Mouse (Mus musculus) c-Kit-positive CD71-positive TER-119-negative erythroid progenitor cells, embryonic 14.5 days (primary cell): ENCODE data around the gene Rgs13.

Source experiments
- DNase-seq: peaks from one replicate; pipeline ENCODE4 v3.0.0-alpha.2; 2013; ENCODE audit warnings: low read depth

Rgs13 gene

GRCm38 (mm10) chr1:144177166-144177565 lies at the start of gene Rgs13:
Rgs13 (minus strand) TSS chr1:144177372.
- DNase-seq = no peak

- no peak for DNase-seq
Measured at GRCm38 (mm10) chr1:144215230-144215629, 38.1 kb upstream of the Rgs13 start.

- DNase-seq = no peak
Measured at GRCm38 (mm10) chr1:144210912-144211311, 33.7 kb upstream of the Rgs13 start.

- DNase-seq = no peak
Measured at GRCm38 (mm10) chr1:144206281-144207061, 29.3 kb upstream of the Rgs13 start.

- DNase-seq = no peak
Measured at GRCm38 (mm10) chr1:144204766-144205165, 27.6 kb upstream of the Rgs13 start.

- no peak for DNase-seq
Measured at GRCm38 (mm10) chr1:144202939-144203338, 25.8 kb upstream of the Rgs13 start.

GRCm38 (mm10) chr1:144200496-144200895 lies 23.3 kb upstream of the Rgs13 start:
- DNase-seq = no peak

GRCm38 (mm10) chr1:144199538-144199937 lies 22.4 kb upstream of the Rgs13 start:
- DNase-seq = no peak

- DNase-seq = peak; percentile 32
Measured at GRCm38 (mm10) chr1:144197684-144198083, 20.5 kb upstream of the Rgs13 start.

- no peak for DNase-seq
Measured at GRCm38 (mm10) chr1:144186655-144187396, 9.7 kb upstream of the Rgs13 start.

GRCm38 (mm10) chr1:144184955-144185715 lies 8.0 kb upstream of the Rgs13 start:
- no peak for DNase-seq

GRCm38 (mm10) chr1:144183622-144184021 lies 6.5 kb upstream of the Rgs13 start:
- DNase-seq = no peak

- DNase-seq = no peak
Measured at GRCm38 (mm10) chr1:144179559-144179958, 2.4 kb upstream of the Rgs13 start.

GRCm38 (mm10) chr1:144178281-144178957 lies 1.2 kb upstream of the Rgs13 start:
- no peak for DNase-seq

GRCm38 (mm10) chr1:144177620-144178019 lies 448 bp upstream of the Rgs13 start:
- no peak for DNase-seq

- no peak for DNase-seq
Measured at GRCm38 (mm10) chr1:144174760-144175159, 2.4 kb downstream of the Rgs13 start.

GRCm38 (mm10) chr1:144173568-144174036 lies 3.6 kb downstream of the Rgs13 start:
- DNase-seq = no peak

GRCm38 (mm10) chr1:144168921-144169320 lies 8.3 kb downstream of the Rgs13 start:
- no peak for DNase-seq

- no peak for DNase-seq
Measured at GRCm38 (mm10) chr1:144167761-144168160, 9.4 kb downstream of the Rgs13 start.

- no peak for DNase-seq
Measured at GRCm38 (mm10) chr1:144166897-144167296, 10.3 kb downstream of the Rgs13 start.

GRCm38 (mm10) chr1:144166275-144166674 lies 10.9 kb downstream of the Rgs13 start:
- DNase-seq = no peak

GRCm38 (mm10) chr1:144152526-144152925 lies 24.6 kb downstream of the Rgs13 start:
- no peak for DNase-seq
